Mouse (Mus musculus) c-Kit-positive CD71-positive TER-119-positive erythroid progenitor cells, embryonic 14.5 days (primary cell): ENCODE results near the gene Hip1.

Source experiments
- DNase-seq: peaks from one replicate; pipeline ENCODE4 v3.0.0-alpha.2; 2013; ENCODE audit warnings: low spot score

The Hip1 gene

GRCm38 (mm10) chr5:135531306-135531845 lies 13.5 kb downstream of the Hip1 start:
- no peak for DNase-seq

- DNase-seq = no peak
Observed at GRCm38 (mm10) chr5:135529964-135530363, 15.0 kb downstream of the Hip1 start.

DNA sequence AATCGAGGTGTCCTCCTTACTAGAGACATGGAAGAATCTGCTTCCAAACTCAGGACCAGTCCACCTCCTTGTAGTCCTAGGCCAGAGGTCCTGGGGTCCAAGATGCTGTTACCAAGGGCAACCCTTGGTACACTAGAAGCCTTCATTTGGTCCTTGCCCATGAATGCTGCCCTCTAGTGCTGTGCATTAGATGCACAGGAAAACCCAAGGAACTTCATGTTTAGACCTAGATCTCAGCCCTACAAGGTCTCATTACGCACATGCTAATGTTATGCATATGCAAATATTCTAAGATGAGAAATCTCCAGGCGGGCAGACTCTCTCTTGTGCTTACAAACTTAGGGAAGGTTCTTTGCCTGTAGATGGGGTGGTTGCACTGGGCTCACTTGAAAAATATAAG lies 15.6 kb downstream of the Hip1 start:
- no peak for DNase-seq

- no peak for DNase-seq
Observed at GRCm38 (mm10) chr5:135527986-135528385, 16.9 kb downstream of the Hip1 start.

- DNase-seq = no peak
Observed at GRCm38 (mm10) chr5:135524660-135525560, 20.0 kb downstream of the Hip1 start.

DNA sequence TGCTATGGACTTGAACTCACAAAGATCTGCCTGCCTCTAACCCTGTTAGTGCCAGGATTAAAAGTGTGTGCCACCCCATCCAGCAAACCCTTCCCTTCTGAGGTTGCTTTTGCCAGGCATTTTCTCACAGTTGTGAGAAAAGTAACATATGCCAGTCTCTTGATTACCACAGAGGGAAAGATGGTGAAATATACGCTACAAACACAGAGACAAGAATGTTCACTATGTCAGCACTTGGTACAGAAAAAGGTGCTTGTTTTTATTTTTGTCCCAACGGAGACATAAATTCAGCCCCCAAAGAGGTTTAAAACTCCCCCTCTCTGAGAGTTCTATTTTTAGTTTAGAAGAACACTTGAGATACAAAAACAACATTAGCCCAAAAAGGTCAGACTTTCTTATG lies 20.8 kb downstream of the Hip1 start:
- no peak for DNase-seq

GRCm38 (mm10) chr5:135522111-135522722 lies 22.7 kb downstream of the Hip1 start:
- no peak for DNase-seq

GRCm38 (mm10) chr5:135517348-135517883 lies 27.5 kb downstream of the Hip1 start:
- no peak for DNase-seq

DNA sequence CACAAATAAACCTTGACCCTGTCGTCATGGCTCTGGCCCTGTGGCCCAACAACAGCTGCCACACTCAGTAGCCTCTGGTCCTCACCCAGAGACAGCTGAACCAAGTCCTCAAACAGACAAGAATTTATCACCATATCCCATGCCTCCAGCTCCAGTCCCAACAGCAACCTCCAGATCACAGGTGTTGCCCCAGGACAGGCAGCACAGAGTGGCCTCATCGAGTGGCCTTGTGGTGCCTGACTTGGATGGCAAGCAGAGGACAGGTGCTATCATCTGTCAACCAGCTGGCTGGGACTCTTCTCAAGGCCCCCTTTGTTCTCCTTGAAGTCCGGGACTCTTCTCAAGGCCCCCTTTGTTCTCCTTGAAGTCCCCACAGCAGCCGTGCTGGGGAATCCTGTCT lies 31.8 kb downstream of the Hip1 start:
- no peak for DNase-seq

DNA sequence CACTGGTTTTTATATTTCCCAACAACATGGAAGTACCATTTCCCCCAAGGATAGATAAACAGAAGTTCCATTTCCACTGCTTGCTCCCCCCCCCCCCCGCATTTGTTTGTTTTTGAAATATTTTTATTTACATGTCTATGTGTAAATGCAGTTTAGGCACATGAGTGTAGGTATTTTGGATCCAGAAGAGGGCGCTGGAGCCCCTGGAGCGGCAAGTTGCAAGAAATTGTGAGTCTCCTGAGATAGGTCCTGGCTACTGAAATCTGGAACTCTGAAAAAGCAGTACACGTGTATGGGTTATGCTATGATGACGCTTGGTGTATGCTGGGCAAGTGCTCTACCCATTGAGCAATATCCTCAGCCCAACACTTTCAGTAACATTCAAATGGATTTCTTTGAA lies 33.8 kb downstream of the Hip1 start:
- no peak for DNase-seq

DNA sequence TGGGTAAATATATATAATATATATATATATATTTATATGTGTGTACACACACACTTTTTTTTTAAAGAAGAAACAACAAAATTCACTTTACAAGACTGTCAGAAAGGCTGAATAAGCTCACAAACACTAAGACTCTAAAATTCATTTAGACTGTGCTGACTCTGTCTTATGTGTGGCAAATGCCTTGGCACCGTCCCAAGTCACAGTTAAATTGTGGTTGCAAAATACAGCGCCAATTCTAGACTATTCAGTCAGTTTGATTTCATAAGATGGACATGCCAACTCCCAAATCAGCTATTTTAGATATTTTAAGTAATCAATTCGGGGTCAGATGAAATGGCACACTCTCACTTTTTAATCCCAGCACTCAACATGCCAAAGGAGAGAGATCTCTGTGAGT lies 36.6 kb downstream of the Hip1 start:
- no peak for DNase-seq

DNA sequence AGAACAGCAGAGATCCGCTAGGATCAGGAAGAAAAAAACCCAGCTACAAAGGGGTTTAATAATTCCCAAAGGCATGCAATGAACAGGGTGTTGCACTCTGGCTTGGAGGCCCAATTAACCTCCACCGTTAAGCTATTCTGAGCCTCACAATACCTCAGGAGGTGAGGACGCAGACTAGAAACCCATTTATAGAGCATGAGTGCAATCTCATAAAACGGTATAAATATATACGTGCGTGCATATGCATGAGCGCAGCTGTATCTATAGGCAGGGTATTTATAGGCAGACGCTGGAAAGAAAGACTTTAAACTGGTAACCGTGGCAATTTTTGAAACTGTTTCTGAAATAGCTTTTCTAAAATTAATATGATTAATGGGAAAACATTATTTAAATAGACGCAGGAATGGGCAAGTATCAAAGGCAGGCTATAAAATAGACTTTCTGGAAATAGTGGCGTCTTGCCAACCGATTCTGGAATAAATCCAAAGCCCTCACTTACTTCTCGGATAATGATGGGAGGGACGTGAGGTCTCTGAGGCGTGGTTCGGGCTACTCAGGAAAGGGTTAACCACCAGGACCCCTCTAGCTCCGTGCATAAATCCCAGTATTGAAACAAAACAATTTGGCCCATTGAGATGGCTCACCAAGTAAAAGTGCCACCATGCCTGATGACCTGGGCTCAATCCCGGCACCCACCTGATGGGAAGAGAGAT lies 37.2 kb downstream of the Hip1 start:
- no peak for DNase-seq

- DNase-seq = no peak
Observed at GRCm38 (mm10) chr5:135505442-135505841, 39.5 kb downstream of the Hip1 start.

GRCm38 (mm10) chr5:135502931-135503330 lies 42.0 kb downstream of the Hip1 start:
- DNase-seq = no peak

- DNase-seq = no peak
Observed at GRCm38 (mm10) chr5:135502027-135502426, 42.9 kb downstream of the Hip1 start.

DNA sequence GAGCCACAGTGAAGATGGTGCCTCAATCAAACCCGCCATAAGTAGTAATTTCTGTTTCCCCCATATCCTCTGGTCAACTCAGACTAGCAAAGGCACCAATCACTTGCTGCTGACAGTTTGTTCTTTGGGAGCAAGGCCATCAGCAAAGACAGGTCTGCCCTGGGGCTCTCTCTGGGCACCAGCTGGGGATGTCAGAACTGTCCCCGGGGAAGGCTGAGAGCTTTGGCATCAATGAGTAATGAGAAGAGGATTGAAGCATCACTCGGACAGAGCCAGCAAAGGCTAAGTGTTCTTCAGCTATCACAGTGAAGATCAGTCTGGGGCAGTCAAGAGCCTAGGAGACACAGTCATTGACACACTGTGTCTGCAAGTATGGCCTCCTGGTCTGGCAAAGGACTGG lies 46.0 kb downstream of the Hip1 start:
- no peak for DNase-seq

DNA sequence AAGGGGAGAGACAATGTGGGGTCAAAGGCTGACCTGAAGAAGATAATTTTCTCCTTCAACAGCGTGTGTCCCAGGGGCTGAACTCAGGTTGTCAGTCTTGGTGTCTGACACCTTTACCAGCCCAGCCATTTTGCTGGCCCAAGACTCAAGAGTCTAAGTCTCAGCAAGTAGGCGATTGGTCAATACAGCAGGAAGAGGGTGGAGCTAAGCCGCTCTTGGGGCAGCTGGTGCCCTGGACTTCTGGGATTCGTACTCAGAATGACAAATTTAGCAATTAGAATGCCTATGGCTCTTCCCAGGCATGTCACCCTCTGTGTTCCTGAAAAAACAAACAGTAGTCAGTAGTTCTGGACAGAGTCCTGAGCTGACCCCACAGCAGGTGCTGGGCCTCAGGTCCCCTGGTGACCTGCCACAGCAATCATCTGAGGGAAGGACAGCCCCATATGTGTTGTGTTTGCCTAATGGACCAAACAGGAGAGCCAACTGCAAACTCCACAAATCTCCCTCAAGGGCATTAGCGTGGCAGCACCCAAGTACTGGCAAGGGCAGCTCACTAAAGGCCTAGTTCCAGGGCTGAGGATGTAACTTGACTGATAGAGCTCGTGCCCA lies 47.5 kb downstream of the Hip1 start:
- DNase-seq = no peak

DNA sequence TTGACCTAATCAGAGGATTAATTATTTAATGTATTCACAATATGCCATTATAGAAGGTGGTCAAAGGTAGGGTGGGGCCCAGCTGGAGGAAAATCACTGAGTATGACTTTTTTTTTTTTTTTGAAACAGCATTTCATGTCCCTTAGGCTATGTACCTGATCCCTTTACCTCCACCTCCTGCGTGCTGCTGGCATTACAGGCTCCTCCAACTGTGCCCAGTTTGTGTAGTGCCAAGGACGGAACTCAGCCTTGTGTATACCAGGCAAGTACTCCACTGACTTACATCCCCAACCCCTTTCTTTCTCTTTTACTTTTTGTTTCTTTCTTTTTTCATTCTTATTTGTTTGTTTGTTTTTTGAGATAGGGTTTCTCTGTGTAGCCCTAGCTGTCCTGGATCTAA lies 48.4 kb downstream of the Hip1 start:
- no peak for DNase-seq

DNA sequence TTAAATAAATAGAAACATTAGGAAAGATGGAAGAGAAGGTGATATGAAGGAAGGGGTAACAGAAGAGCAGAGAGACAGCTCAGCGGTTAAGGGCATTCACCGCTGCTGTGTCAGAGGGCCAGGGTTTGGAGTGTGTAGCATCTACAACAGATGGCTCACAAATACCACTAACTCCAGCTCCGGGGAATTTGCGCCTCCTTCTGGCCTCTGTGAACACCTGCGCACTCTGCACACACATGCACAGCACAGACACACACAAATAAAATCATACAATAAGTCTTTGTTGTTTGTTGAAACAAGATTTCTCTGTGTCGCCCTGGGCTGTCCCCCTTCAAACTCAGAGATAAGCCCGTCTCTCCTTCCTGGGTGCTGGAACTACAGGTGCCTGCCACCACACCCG lies 49.4 kb downstream of the Hip1 start:
- no peak for DNase-seq

GRCm38 (mm10) chr5:135494183-135494910 lies 50.6 kb downstream of the Hip1 start:
- DNase-seq = no peak

DNA sequence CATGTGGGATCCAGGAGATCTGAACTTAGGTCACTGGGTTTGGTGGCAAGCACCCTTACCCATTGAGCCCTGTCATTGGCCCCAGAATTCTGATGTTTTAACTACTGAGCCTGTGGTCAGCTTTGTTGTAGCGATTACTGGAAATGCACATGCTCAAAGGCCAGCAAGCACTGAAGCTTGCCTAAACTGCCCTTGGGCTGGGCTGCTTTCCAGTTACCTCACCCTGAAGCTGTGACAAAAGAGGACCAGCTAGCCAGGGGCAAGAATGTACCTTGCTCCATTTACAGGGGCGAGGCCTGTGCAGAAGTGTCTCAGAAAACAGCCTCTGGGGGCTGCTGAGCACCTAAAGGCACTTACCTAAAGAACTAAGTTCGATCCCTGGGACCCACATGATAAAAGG lies 51.8 kb downstream of the Hip1 start:
- DNase-seq = no peak
